Mouse (Mus musculus) retina, postnatal 7 days (tissue): ENCODE data around the gene Ankrd55.

Experiments
- DNase-seq: peaks from one replicate; pipeline ENCODE4 v3.0.0-alpha.2; 2012; ENCODE audit warnings: low read depth, low spot score

Gene Ankrd55

GRCm38 (mm10) chr13:112288225-112289178 lies at the start of gene Ankrd55:
TSS of gene Ankrd55 (plus strand) at chr13:112288451.
- DNase-seq: peak; percentile 44

GRCm38 (mm10) chr13:112239239-112239638 lies 49.0 kb upstream of the Ankrd55 start:
- DNase-seq: no peak

GRCm38 (mm10) chr13:112241431-112241830 lies 46.8 kb upstream of the Ankrd55 start:
- no peak for DNase-seq

- DNase-seq: no peak
These were observed 43.1 kb upstream of the Ankrd55 start for GRCm38 (mm10) chr13:112245131-112245530.

- no peak for DNase-seq
These were observed 36.8 kb upstream of the Ankrd55 start for GRCm38 (mm10) chr13:112251433-112251832.

- DNase-seq: no peak
These were observed 36.2 kb upstream of the Ankrd55 start for GRCm38 (mm10) chr13:112252012-112252411.

- DNase-seq: no peak
These were observed 35.1 kb upstream of the Ankrd55 start for GRCm38 (mm10) chr13:112252991-112253620.

- DNase-seq: no peak
These were observed 34.1 kb upstream of the Ankrd55 start for GRCm38 (mm10) chr13:112254116-112254515.

- no peak for DNase-seq
These were observed 32.4 kb upstream of the Ankrd55 start for GRCm38 (mm10) chr13:112255862-112256261.

- DNase-seq: no peak
These were observed 29.8 kb upstream of the Ankrd55 start for GRCm38 (mm10) chr13:112258478-112258877.

- peak; percentile 53 for DNase-seq
These were observed 28.9 kb upstream of the Ankrd55 start for GRCm38 (mm10) chr13:112259398-112259797.

- DNase-seq: no peak
These were observed 23.6 kb upstream of the Ankrd55 start for GRCm38 (mm10) chr13:112264666-112265065.

- peak; percentile 58 for DNase-seq
These were observed 16.2 kb upstream of the Ankrd55 start for GRCm38 (mm10) chr13:112271901-112272537.

GRCm38 (mm10) chr13:112274636-112275035 lies 13.6 kb upstream of the Ankrd55 start:
- no peak for DNase-seq

- no peak for DNase-seq
These were observed 12.3 kb upstream of the Ankrd55 start for GRCm38 (mm10) chr13:112275951-112276350.

- DNase-seq: no peak
These were observed 10.7 kb upstream of the Ankrd55 start for GRCm38 (mm10) chr13:112277544-112277943.

- DNase-seq: no peak
These were observed 10.0 kb upstream of the Ankrd55 start for GRCm38 (mm10) chr13:112278251-112278650.

- DNase-seq: no peak
These were observed 1.1 kb upstream of the Ankrd55 start for GRCm38 (mm10) chr13:112287135-112287534.

GRCm38 (mm10) chr13:112287571-112288224 lies 553 bp upstream of the Ankrd55 start:
- DNase-seq: no peak

GRCm38 (mm10) chr13:112289338-112289737 lies 1.1 kb downstream of the Ankrd55 start:
- no peak for DNase-seq

GRCm38 (mm10) chr13:112289981-112290380 lies 1.7 kb downstream of the Ankrd55 start:
- no peak for DNase-seq

GRCm38 (mm10) chr13:112292489-112292888 lies 4.2 kb downstream of the Ankrd55 start:
- no peak for DNase-seq
